Mouse (Mus musculus) neural tube, embryonic 14.5 days (tissue): Measurements from ENCODE around the gene Ankle1. TPM values are rescaled to one million over a fixed set of nuclear protein-coding genes. Genes with fewer than 3 reads are reported as not detected.

Source experiments
- ATAC-seq: fragments of 200-750 bp; cut with Nextera tagmentation; 2 replicates; pipeline ENCODE4 v1.8.0; 2017; ENCODE audit warnings: low read depth, mild to moderate bottlenecking, moderate TSS enrichment, moderate library complexity
- H3K27ac ChIP-seq: fragments of 300-500 bp; sonication (generic); 2 replicates; pipeline ENCODE4 v1.5.1; 2014; ENCODE audit warnings: low read depth, mild to moderate bottlenecking, control low read depth, low read length, moderate library complexity, mixed read lengths
- H3K27me3 ChIP-seq: fragments of 300-500 bp; sonication (generic); 2 replicates; pipeline ENCODE4 v1.6.1; 2014; ENCODE audit warnings: low read length; ENCODE audit not compliant: control insufficient read depth, insufficient read depth
- H3K36me3 ChIP-seq: fragments of 300-500 bp; sonication (generic); 2 replicates; pipeline ENCODE4 v1.6.1; 2014; ENCODE audit warnings: low read length, mixed read lengths; ENCODE audit not compliant: control insufficient read depth, insufficient read depth
- H3K4me1 ChIP-seq: fragments of 300-500 bp; sonication (generic); 2 replicates; pipeline ENCODE4 v1.6.1; 2014; ENCODE audit warnings: low read length; ENCODE audit not compliant: control insufficient read depth, insufficient read depth
- H3K4me2 ChIP-seq: fragments of 300-500 bp; sonication (generic); 2 replicates; pipeline ENCODE4 v1.6.1; 2014; ENCODE audit warnings: mild to moderate bottlenecking, low read depth, low read length, control low read depth
- H3K4me3 ChIP-seq: fragments of 300-500 bp; sonication (generic); 2 replicates; pipeline ENCODE4 v1.5.1; 2014; ENCODE audit warnings: low read depth, low read length, control low read depth, mixed read lengths
- H3K9ac ChIP-seq: fragments of 300-500 bp; sonication (generic); replicated peaks from 2 replicates; pipeline ENCODE4 v1.6.1; 2014; ENCODE audit warnings: low read depth, mild to moderate bottlenecking, control low read depth, low read length, mixed read lengths
- H3K9me3 ChIP-seq: fragments of 300-500 bp; sonication (generic); 2 replicates; pipeline ENCODE4 v1.6.1; 2016; ENCODE audit warnings: low read length; ENCODE audit not compliant: control insufficient read depth
- WGBS: fragments of 180-500 bp; shearing (Covaris S2); extraction: QIAGEN DNeasy Blood & Tissue Kit; methylation state at CpG from one replicate; pipeline ENCODE4 v1.1.7; 2014; 5-methylcytosine and 5-hydroxymethylcytosine counted together
- polyA plus RNA-seq: library from polyadenylated mRNA; unstranded; fragments of >200 nt; fragmentation: Nextera tagmentation; extraction: Ambion mirVana; gene quantifications from 2 replicates; pipeline ENCODE4 v1.2.1, GENCODE M21; 2014

Ankle1 gene
- polyA plus RNA-seq, 1 experiment from 2014 or later: 1.9 TPM

DNA sequence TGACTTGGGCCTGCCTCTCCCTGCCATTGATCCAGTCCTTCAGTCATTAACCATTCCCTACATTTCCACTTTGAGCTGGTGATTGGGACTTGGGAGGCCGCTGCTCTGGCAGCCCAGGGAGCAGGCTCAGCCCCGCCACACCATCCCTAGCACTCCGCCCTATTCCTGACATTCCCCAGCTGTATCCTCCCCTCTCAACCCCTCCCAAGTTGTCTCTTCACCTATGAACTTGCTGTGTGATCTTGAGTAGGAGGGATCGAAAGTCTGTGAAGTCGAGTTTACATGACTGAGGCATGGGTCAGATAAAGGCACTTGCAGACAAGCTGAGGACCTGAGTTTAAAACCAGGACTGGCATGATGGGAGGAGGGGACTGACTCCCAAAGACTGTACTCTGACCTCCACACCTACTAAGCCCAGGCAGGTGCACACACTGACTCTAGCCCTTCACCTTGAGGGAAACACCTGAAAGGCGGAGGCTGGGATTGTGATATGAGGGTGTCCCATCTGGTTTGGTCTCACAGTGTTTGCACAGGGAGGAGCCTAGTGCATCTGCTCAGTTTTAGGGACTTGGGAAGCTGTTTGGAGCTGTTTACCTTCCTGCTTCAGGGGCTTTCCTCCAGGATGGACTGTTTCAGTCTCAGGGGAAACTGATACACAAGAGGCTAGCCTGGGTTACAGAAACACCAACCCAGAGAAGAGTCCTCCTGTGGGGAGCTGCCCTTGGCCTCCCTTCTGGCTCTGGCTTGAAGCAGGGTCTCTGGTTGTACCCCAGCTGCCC is 2.5 kb upstream of the Ankle1 start:
- Histone ChIP-seq H3K27me3 (no peaks in the 10 kb centered on the region), H3K9ac (no peak overlapping the region), H3K4me2 (no peak overlapping the region), H3K4me1 (no peaks in the 10 kb centered on the region), H3K4me3 (no peak overlapping the region), H3K36me3 (peaks cover 8% of the 10 kb centered on the region), H3K27ac (no peak overlapping the region), H3K9me3 (no peaks in the 10 kb centered on the region)
- 91% methylated on average over 4 of the region's 6 CpGs for WGBS
- no peak for ATAC-seq

DNA sequence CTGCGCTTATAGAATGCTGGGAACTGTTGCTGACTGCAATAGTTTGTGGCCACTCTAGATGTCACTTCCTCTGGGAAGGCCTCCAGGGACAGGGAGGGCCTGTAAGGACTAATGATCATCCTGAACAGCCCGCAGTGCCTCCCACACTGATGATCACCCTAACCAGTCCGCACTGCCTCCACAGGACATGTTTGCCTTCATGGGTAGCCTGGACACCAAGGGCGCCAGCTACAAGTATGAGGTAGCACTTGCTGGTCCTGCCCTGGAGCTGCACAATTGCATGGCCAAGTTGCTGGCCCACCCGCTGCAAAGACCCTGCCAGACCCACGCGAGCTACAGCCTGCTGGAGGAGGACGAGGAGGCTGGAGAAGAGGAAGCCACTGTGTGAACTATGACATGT is 1.8 kb upstream of the Ankle1 start:
- no peak overlapping the region for H3K27ac ChIP-seq
- H3K4me3 ChIP-seq: no peak overlapping the region
- no peaks in the 10 kb centered on the region for H3K27me3 ChIP-seq
- H3K4me2 ChIP-seq: no peak overlapping the region
- 93% methylated on average over 8 of the region's 8 CpGs for WGBS
- H3K36me3 ChIP-seq: peaks cover 4% of the 10 kb centered on the region
- ATAC-seq: no peak
- no peak overlapping the region for H3K9ac ChIP-seq
- no peaks in the 10 kb centered on the region for H3K9me3 ChIP-seq
- no peaks in the 10 kb centered on the region for H3K4me1 ChIP-seq

DNA sequence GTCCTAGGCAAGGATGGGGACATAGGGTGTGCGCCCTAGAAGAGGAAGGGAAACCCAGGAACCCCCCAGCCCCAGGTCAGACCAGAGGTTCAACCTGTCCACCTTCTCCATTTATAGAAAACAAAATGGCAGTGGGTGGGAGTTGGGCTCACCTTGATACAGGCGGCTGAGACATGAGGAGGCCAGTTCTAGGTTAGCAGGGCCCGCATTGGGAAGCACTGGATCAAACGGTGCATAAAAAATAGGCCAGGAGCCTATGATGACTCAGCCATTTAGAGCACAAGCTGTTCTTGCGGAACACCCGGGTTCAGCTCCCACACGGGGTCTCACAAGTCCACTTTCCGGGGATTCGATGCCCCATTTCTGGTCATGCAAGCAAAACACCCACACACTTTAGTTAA is 859 bp upstream of the Ankle1 start:
- Histone ChIP-seq H3K4me2 (no peak overlapping the region), H3K27ac (no peak overlapping the region), H3K36me3 (no peaks in the 10 kb centered on the region; the same call in 1 of the 2 replicates)

DNA sequence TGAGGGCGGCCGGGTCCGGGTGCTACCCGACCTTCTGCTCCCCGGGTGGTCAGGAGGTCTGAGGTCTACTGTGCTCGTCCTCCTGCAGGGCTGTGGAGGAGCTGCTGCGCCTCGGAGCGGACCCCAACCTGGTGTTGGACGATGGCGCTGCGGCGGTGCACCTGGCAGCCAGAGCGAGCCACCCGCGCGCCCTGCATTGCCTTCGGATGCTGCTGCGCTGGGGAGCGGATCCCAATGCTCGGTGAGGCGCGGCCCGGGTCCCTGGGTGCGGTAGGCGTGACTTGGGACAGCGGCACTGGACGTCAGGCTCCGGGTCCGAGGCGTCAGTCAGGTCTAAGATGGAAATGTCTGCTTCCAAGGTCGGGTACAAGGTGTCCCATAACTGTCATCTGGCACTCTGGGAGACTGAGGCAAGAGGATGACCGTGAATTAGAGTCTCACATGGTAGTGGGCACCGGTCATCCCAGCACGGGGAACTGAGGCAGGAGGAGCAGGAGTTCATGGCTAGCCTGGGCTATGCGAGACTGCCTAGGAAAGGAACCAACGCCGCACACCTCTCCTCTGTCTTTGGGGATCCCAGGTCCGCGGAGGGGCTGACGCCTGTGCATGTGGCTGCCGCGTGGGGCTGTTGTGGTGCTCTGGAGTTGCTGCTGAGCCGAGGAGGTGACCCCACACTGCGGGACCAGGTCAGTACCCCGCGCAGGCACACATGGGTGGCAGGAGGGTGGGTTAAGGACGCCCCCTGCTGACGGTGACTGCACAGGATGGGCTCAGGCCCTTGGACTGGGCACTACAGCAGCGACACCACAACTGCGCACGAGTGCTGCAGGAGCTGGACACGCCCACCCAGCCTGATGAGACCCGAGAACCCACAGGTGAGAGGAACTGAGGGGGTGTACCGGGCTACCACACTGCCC is 547 bp downstream of the Ankle1 start:
- Histone ChIP-seq H3K9ac (no peak overlapping the region), H3K9me3 (no peaks in the 10 kb centered on the region), H3K4me2 (peak overlapping the region; percentile 79), H3K27ac (no peak overlapping the region), H3K27me3 (no peaks in the 10 kb centered on the region), H3K4me3 (peak overlapping the region; percentile 36), H3K4me1 (no peaks in the 10 kb centered on the region), H3K36me3 (no peaks in the 10 kb centered on the region)
- peak; percentile 72 for ATAC-seq
- WGBS: under 1% methylated on average over 55 of the region's 55 CpGs

More for the DNA sequence above, 859 bp upstream of the Ankle1 start:
- no peaks in the 10 kb centered on the region for H3K9me3 ChIP-seq
- H3K4me1 ChIP-seq: no peaks in the 10 kb centered on the region
- H3K27me3 ChIP-seq: no peaks in the 10 kb centered on the region
- 85% methylated on average over 9 of the region's 9 CpGs for WGBS
- no peak overlapping the region for H3K4me3 ChIP-seq
- ATAC-seq: no peak
- no peak overlapping the region for H3K9ac ChIP-seq

DNA sequence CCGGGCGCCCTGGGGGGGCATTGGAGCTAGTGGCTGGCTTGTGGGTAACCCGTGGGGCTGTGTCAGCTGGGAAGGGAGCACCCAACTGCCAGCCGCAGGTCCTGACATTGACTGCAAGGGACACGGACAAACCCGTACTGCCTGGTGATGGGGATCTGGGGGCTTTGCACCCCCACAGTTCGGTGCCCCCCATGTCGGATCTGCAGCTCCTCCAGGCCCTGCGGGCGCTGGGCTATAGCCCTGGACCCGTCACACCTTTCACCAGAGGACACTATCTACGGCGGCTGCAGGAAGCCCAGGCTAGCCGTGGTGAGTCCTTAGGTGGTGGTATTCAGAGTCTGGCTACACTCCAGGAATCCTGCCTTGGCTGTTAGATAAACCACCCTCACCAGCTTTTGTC is 1.6 kb downstream of the Ankle1 start:
- H3K4me2 ChIP-seq: no peak overlapping the region
- WGBS: 92% methylated on average over 14 of the region's 14 CpGs
- no peaks in the 10 kb centered on the region for H3K4me1 ChIP-seq
- no peaks in the 10 kb centered on the region for H3K27me3 ChIP-seq
- H3K36me3 ChIP-seq: no peaks in the 10 kb centered on the region
- H3K4me3 ChIP-seq: no peak overlapping the region
- ATAC-seq: no peak
- H3K27ac ChIP-seq: no peak overlapping the region
- no peak overlapping the region for H3K9ac ChIP-seq
- H3K9me3 ChIP-seq: no peaks in the 10 kb centered on the region

DNA sequence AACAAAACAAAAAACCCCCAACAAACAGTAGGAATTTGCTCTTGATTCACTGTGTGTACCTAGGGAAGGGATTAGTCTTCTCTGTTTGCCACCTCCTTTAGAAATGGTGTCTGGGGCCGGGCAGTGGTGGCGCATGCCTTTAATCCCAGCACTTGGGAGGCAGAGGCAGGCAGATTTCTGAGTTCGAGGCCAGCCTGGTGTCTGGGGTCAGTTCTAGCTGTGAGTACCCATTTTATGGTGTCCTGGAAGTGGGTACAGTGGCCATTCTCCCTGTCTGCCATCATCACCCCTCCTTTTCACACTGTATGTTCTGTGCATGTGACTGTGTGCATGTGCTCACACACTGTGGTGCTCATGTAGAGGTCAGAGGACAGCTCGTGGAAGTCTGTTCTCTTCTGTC is 2.4 kb downstream of the Ankle1 start:
- Histone ChIP-seq H3K4me2 (no peak overlapping the region), H3K27ac (no peak overlapping the region), H3K36me3 (no peaks in the 10 kb centered on the region), H3K27me3 (no peaks in the 10 kb centered on the region), H3K4me1 (no peaks in the 10 kb centered on the region), H3K4me3 (no peak overlapping the region), H3K9me3 (no peaks in the 10 kb centered on the region), H3K9ac (no peak overlapping the region)
- no peak for ATAC-seq
- WGBS: 96% methylated on average over 4 of the region's 4 CpGs

DNA sequence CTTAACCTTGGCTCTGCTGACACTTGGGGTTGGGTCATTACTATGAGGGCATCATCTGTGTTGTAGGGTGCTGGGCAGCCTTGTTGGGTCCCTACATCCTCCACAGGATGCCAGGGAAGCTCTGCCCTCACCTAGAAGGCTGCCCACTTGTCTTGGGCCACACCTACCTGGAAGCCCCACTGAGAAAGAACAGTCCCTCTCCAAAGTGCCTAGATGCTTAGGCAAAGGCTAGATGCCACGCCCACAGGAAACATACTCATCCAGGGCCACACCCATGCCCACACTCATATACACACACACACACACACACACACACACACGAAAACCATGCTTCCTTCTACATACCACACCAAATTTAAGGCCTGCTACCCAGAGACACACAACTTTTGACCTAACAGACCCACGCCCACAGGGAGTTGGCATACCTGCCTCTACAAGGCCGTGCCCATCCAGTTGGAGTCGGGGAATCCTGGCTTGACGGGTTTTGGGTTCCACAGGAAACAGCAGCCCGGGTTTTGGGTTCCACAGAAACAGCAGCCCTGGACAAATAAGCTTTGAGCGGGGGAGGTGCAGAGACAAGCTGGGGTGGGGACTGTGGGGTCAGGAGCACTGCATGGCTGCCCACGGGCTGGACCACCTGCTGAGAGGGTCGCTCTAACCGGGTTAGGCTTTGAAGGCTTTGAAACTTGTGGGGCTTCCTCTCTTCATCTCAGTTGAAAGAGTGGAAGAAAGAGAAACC is 5.9 kb downstream of the Ankle1 start:
- Histone ChIP-seq H3K4me2 (no peak overlapping the region), H3K27me3 (no peaks in the 10 kb centered on the region), H3K4me3 (no peak overlapping the region), H3K36me3 (no peaks in the 10 kb centered on the region), H3K4me1 (no peaks in the 10 kb centered on the region), H3K27ac (no peak overlapping the region), H3K9ac (no peak overlapping the region), H3K9me3 (no peaks in the 10 kb centered on the region)
- 57% methylated on average over 11 of the region's 11 CpGs for WGBS
- ATAC-seq: no peak

DNA sequence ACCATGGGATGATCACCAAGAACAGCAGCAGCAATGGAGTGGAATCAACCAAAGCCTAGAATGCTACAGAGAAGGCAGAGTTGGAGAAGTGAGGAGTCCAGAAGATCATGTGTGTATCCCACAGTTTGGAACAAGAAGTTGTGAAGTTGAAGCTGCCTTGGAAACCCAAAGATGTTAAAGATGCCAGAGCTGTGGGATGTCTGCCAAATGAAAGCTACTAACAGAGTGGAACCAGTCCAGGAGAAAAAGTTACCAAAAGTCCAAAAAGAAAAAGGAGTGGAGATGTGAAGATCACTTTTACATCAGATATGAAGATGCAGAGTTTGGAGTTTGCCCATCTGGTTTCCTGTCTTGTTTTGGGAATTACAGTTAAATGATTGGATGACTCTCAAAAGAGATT is 16.3 kb downstream of the Ankle1 start:
- Histone ChIP-seq H3K4me2 (no peak overlapping the region), H3K9me3 (no peaks in the 10 kb centered on the region), H3K27me3 (no peaks in the 10 kb centered on the region), H3K27ac (no peak overlapping the region), H3K36me3 (no peaks in the 10 kb centered on the region), H3K4me3 (no peak overlapping the region), H3K4me1 (no peaks in the 10 kb centered on the region), H3K9ac (no peak overlapping the region)
- ATAC-seq: no peak
